Mouse (Mus musculus) thymus, adult 2 months (tissue): ENCODE data around the gene Ppm1h.

Experiments
- CTCF ChIP-seq: fragments of 200-500 bp; IDR thresholded peaks from 2 replicates; pipeline ENCODE4 v1.5.1; 2012; ENCODE audit warnings: mild to moderate bottlenecking, control low read depth, low read length, moderate library complexity, borderline replicate concordance; ENCODE audit not compliant: control insufficient read depth, poor library complexity, insufficient read depth; ENCODE audit errors: extremely low read depth
- POLR2A ChIP-seq: fragments of 200-500 bp; IDR thresholded peaks from 2 replicates; pipeline ENCODE4 v1.6.1; 2012; ENCODE audit warnings: mild to moderate bottlenecking, low read length, control low read depth, moderate library complexity; ENCODE audit not compliant: control insufficient read depth, poor library complexity, insufficient read depth; ENCODE audit errors: extremely low read depth

- TF ChIP-seq CTCF = no peak
- no peak for TF ChIP-seq POLR2A
Measured at GRCm38 (mm10) chr10:122944888-122945287, 266.3 kb downstream of the Ppm1h start.
